Mouse (Mus musculus): ENCODE results near the gene Hcn4. TPM values are rescaled to one million over a fixed set of nuclear protein-coding genes. Genes with fewer than 3 reads are reported as not detected.
A peak's percentile ranks its signal among the peaks of the same experiment; 100 is the strongest.

The Hcn4 gene
- total RNA-seq, 2 experiments from 2014 or later: 6.2 to 7.2 TPM

DNA sequence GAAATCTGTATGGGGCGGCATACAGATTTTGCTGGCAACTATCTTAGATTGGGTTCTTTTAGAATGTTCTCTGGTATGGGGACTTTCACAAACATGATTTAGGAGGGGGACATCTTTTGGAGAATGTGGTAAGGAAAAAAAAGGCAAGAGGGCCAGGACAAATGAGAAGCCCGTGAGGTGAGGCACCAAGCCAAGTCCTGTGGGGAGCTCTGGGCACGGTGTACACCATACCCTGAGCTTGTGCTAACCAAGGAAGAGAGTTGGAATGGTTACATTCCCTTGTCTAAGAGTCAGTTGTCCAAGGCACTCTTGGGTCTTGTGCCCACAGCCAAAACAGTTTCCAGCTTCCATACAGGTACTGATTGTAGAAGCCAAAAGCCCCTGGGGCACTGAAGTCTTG, 21.4 kb downstream of the Hcn4 start:
- intact Hi-C loops (cut with DNase I): no loop called here

GRCm38 (mm10) chr9:58847008-58847407, 23.8 kb downstream of the Hcn4 start:
- no peak for DNase-seq
- intact Hi-C loops (cut with DNase I): no loop called here

More for the DNA sequence above, 21.4 kb downstream of the Hcn4 start:
- DNase-seq: no peak

- DNase-seq: peak; percentile 31 to 42
These were observed 24.5 kb downstream of the Hcn4 start for GRCm38 (mm10) chr9:58847676-58848075.

GRCm38 (mm10) chr9:58849576-58850315, 26.5 kb downstream of the Hcn4 start:
- DNase-seq: no peak
- intact Hi-C loops (cut with DNase I): no loop called here

More at GRCm38 (mm10) chr9:58847676-58848075, 24.5 kb downstream of the Hcn4 start:
- intact Hi-C loops (cut with DNase I): no loop called here

GRCm38 (mm10) chr9:58854931-58855330, 31.7 kb downstream of the Hcn4 start:
- DNase-seq: no peak

GRCm38 (mm10) chr9:58859080-58859635, 35.9 kb downstream of the Hcn4 start:
- DNase-seq: no peak
- intact Hi-C loops (cut with DNase I): no loop called here

More at GRCm38 (mm10) chr9:58854931-58855330, 31.7 kb downstream of the Hcn4 start:
- intact Hi-C loops (cut with DNase I): no loop called here

- intact Hi-C loops (cut with DNase I): no loop called here
These were observed 40.6 kb downstream of the Hcn4 start for GRCm38 (mm10) chr9:58863826-58864225.

DNA sequence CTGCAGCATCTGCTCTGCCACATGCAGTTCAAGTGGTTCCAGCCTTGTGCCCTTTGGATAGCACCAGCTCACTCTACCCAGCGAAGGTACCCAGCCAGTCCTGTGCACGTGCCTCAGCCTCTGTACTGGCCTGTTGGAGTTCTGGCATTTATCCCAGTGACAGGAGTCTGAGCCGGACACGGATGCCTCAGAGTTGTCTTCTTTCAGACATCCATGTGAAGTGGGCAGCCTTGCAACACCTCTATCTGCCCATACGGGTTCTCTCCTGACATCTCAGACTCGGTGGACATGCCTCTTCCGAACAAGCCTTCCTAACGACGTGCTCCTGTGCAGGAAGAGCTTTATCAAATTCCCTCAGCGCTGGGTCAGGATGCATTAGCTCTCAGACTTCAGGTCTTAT, 47.9 kb downstream of the Hcn4 start:
- no peak for DNase-seq
- intact Hi-C loops (cut with DNase I): loop anchor here (5.0 to 10.0 kb wide), 2 partner anchors 96 to 329 kb away; no protein-coding TSS in a partner anchor

More at GRCm38 (mm10) chr9:58863826-58864225, 40.6 kb downstream of the Hcn4 start:
- DNase-seq: no peak

DNA sequence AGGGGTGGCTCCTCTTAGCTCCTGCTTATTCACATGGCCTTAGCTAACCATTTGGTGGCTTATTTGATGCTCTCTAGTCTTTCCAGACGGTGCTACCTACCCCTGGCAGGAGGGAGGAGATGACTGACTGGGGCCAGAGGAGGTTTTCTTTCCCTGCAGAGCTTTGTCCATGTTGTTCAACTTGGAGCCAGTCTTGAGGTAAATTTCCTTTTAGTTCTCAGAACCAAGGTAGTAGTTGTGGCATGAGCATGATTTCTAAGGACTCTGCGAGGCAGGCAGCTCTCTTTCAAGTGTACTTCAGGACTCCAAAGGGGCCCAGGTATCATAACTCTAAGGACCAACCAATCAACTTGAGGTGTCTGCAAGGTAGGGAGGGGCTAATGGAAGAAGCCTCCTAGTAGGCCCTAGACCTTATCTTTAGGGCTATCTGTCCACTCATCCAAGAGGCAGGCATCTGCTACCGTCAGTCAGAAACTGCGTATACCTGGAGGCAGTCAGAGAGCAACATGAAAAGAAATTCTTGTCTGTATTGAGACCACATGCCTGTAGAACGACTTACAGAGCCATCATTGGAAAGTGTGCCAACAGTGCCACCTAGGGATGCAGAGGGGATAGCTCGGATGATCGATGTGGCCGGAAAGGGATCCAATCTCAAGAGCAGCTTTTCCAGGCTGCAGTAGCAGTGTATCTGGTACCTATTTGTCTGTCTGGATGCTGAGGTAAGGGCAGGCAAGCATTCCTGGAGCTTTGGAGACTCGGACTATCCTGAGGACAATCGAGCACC, 50.5 kb downstream of the Hcn4 start:
- DNase-seq: peak; percentile 52 to 62
- intact Hi-C loops (cut with DNase I): loop anchor here (1.0 to 10.0 kb wide), 4 partner anchors 99 to 331 kb away; no protein-coding TSS in a partner anchor

- DNase-seq: no peak
- intact Hi-C loops (cut with DNase I): loop anchor here (1.0 to 10.0 kb wide), 3 partner anchors 100 to 332 kb away; no protein-coding TSS in a partner anchor
These were observed 51.1 kb downstream of the Hcn4 start for GRCm38 (mm10) chr9:58874354-58874753.

DNA sequence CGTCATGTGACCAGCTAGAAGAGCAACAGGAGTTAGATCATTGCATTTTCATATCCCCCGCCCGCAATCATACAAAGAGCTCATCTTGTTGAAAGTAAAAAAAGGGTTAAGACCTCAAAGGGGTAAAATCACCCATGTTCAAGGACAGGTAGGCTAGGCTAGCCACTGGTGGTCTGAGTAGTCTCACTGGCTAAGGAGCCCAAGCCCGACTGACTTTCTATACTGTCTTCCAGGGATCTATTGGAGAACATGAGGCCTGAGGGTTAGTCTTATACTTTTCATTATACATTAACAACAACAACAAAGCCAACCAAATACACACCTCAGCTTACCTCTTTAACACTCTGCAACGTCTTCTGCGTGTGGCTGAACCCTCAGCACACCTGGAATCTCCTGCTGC, 52.2 kb downstream of the Hcn4 start:
- intact Hi-C loops (cut with DNase I): loop anchor here (10.0 kb wide), 1 partner anchor 101 kb away; no protein-coding TSS in a partner anchor
- no peak for DNase-seq

DNA sequence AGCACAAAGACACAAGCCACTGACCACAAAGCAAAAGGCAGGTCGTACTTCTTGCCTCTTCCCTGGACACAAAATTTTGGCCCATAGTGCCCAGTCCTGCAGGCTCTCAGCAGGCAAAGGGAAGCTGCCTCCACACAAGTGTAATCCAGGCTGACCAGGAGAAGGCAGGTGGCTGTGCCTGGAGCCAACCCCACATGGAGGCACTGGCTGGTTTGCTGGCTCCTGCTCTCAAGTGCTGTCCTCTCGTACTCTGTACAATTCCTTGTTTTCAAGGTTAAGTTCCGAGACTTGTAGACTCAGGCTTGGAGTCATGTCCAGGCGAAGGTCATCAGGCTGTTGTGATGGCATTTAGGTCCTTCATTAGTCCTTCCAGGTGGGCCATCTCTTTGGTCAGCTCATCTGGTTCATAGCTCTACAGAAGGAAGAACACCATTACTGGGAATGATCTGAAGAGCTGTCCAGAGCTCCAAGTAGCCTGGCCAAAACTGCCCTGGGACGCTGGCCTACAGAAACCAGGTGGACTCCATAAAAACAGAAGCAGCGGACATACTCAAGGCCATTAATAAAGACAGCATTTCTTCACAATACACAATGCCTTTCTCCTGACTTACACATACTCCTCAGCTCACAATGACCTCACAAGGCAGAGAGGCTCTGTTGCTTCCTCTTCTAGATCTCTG, 53.9 kb downstream of the Hcn4 start:
- no peak for DNase-seq
- intact Hi-C loops (cut with DNase I): loop anchor here (10.0 kb wide), 1 partner anchor 102 kb away; no protein-coding TSS in a partner anchor

- intact Hi-C loops (cut with DNase I): loop anchor here (10.0 kb wide), 1 partner anchor 105 kb away; no protein-coding TSS in a partner anchor
- DNase-seq: no peak
These were observed 56.6 kb downstream of the Hcn4 start for GRCm38 (mm10) chr9:58879836-58880235.

DNA sequence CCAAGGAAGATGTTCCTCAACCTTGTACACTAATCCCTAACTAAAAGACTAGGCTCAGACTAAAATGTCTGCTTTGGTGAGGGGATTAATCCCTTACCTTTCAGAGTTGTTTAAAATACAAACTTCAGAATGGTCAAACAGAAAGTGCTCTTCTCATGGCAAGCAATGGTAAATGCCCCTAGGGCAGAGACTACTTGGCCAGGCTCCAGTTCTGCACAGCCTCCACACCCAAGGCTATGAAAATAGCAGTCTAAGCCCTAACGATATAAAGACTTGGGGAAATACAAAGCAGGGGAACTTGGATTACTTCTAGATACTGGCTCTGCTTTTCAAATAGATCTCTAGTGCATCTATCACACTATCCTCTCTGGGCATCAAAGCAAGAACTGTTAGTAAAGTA, 59.5 kb downstream of the Hcn4 start:
- intact Hi-C loops (cut with DNase I): no loop called here
- DNase-seq: no peak

GRCm38 (mm10) chr9:58889782-58890448, 66.7 kb downstream of the Hcn4 start:
- DNase-seq: no peak

DNA sequence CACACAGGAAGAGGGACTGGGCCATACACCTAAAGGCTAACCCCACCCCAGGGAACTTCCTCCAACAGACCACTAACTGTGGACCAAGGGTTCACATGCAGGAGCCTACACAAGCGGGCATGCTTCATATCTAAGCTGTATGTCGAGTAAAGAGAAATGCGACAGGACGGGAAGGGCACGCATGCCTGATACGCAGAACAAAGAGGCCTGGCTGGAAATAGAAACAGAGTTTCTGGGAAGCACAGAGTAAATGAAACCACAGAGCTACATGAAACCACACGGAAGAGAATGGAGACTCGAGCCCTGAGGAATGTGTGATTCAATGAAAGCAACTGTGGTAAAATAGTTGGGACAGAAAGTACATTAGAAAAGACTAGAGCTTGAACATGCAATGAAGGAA, 67.7 kb downstream of the Hcn4 start:
- no peak for DNase-seq
- intact Hi-C loops (cut with DNase I): no loop called here

More at GRCm38 (mm10) chr9:58889782-58890448, 66.7 kb downstream of the Hcn4 start:
- intact Hi-C loops (cut with DNase I): no loop called here

- intact Hi-C loops (cut with DNase I): no loop called here
- no peak for DNase-seq
These were observed 68.8 kb downstream of the Hcn4 start for GRCm38 (mm10) chr9:58891840-58892640.

- DNase-seq: no peak
- intact Hi-C loops (cut with DNase I): loop anchor here (10.0 kb wide), 1 partner anchor 685 kb away; no protein-coding TSS in a partner anchor
These were observed 76.4 kb downstream of the Hcn4 start for GRCm38 (mm10) chr9:58899602-58900001.

Measured in heart, postnatal 36 days (tissue).